Mouse (Mus musculus): ENCODE data around the gene Parl. TPM values are rescaled to one million over a fixed set of nuclear protein-coding genes. Genes with fewer than 3 reads are reported as not detected.

Gene Parl
- polyA plus RNA-seq, 1 experiment = 96.3 TPM

GRCm38 (mm10) chr16:20257926-20258325 lies 44.3 kb downstream of the Parl start:
- Histone ChIP-seq H3K27ac (ENCODE audit: control insufficient read depth, insufficient read depth, low read depth, low read length, poor library complexity) (no peak overlapping the region), H3K4me3 (replicated peaks; ENCODE audit: control insufficient read depth, low read depth, low read length) (no peak overlapping the region), H3K4me1 (ENCODE audit: control insufficient read depth, insufficient read depth, low read length) (no peaks in the 10 kb centered on the region)
- WGBS = 84% methylated on average over 5 of the region's 5 CpGs
- TF ChIP-seq CTCF (IDR thresholded peaks at IDR 0.05; ENCODE audit: control insufficient read depth, insufficient read depth, low read length) = no peak
- no peak for TF ChIP-seq POLR2A (IDR thresholded peaks at IDR 0.05; ENCODE audit: borderline replicate concordance, control insufficient read depth, low read depth, low read length)

DNA sequence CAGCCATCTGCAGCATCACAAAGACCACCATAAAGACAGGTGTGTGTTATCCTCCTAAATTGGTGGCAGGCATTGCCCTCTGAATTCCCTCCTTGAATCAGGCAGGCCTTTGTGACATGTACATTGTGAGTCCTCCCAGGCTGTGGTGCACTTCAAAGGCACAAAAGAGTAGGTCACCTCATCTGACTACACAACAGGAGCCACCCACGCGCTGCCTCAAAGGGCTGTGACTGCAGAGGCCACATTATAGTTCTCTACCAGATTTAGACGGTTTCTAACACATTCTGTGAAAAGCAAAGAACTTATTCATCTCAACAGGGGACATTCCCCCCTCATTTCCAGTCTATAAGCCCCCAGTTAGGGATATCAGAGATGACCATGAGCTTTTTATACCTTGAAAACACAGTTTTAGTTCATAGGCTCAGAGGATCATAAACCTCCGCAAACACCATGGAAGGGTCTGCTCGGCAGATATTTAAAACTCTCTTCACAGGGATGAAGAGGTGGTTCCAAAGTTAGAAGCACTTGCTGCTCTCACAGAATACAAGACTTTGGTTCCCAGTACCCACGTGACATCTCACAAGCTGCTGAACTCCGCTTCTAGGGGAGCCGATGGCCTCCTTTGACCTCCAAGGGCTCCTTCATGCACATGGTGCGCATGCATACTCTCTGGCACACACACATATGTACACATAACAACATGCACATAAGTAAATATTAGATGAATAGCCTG lies 53.6 kb downstream of the Parl start:
- Histone ChIP-seq H3K27ac (ENCODE audit: control insufficient read depth, insufficient read depth, low read depth, low read length, poor library complexity) (no peak overlapping the region), H3K4me1 (ENCODE audit: control insufficient read depth, insufficient read depth, low read length) (no peaks in the 10 kb centered on the region), H3K4me3 (replicated peaks; ENCODE audit: control insufficient read depth, low read depth, low read length) (no peak overlapping the region)
- TF ChIP-seq CTCF (IDR thresholded peaks at IDR 0.05; ENCODE audit: control insufficient read depth, insufficient read depth, low read length) (no peak), POLR2A (IDR thresholded peaks at IDR 0.05; ENCODE audit: borderline replicate concordance, control insufficient read depth, low read depth, low read length) (no peak)
- WGBS = 80% methylated on average over 9 of the region's 9 CpGs

- no peak overlapping the region for H3K27ac ChIP-seq (ENCODE audit: control insufficient read depth, insufficient read depth, low read depth, low read length, poor library complexity)
- TF ChIP-seq POLR2A (IDR thresholded peaks at IDR 0.05; ENCODE audit: borderline replicate concordance, control insufficient read depth, low read depth, low read length) = no peak
- no peak overlapping the region for H3K4me3 ChIP-seq (replicated peaks; ENCODE audit: control insufficient read depth, low read depth, low read length)
- H3K4me1 ChIP-seq (ENCODE audit: control insufficient read depth, insufficient read depth, low read length) = no peaks in the 10 kb centered on the region
Observed at GRCm38 (mm10) chr16:20247103-20247502, 55.1 kb downstream of the Parl start.

DNA sequence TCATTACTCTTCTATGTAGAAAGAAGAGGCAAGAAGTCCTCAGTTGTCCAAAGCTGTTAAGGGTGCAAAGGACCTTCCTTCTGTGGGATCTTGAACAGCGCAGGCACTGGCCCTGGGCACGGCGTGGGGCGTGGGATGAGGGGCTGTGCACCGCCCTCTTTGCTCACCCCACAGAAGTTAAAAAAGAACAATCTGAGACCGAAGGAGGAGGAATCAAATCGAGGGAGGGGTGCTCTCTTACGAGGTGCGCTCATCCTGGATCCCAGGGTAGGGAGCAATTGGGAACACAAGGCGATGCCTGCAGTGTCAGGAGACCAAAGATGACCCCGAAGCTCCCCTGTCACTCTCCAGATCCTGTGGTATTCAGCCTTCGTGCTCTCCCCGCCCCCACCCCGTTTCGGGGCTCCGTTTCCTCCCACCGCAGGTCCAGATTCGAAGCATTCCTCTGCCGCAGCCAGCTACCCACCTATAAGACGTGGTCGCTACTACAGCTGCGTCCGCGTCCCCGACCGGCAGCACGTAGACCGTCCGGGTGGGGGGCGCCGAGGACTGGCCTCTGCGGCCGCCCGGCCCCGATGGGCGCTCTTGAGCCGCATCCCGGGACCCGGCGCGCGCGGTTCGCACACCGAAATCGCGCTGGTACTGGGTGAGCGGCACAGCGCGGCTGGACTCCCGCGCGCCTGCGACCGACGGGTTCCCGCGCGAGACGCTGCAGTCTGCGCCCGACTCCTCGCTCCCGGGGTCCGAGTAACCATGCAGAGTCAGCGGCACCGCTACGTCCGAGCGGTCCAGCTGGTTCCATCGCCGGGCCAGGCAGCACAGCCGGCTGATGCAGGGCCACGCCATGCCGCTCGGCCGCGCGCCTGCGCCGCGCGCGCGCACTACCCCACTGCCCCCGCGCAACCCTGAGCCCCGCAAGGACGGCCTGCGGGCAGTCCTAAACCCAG lies 61.4 kb downstream of the Parl start, which contains the start of gene Map6d1:
Gene Map6d1 (minus strand): TSS at position 891 of the 947 bp plus-strand sequence.
- no peak; the same call in 1 of the 2 replicates for TF ChIP-seq POLR2A (IDR thresholded peaks at IDR 0.05; ENCODE audit: borderline replicate concordance, control insufficient read depth, low read depth, low read length)
- TF ChIP-seq CTCF (IDR thresholded peaks at IDR 0.05; ENCODE audit: control insufficient read depth, insufficient read depth, low read length) = no peak
- Histone ChIP-seq H3K4me3 (replicated peaks; ENCODE audit: control insufficient read depth, low read depth, low read length) (peak within 1 kb of the TSS; percentile 32), H3K4me1 (ENCODE audit: control insufficient read depth, insufficient read depth, low read length) (no peaks in the 10 kb centered on the region; the same call in 1 of the 2 replicates), H3K27ac (ENCODE audit: control insufficient read depth, insufficient read depth, low read depth, low read length, poor library complexity) (no peak within 1 kb of the TSS)
- WGBS = 2% methylated on average over 90 of the region's 90 CpGs

GRCm38 (mm10) chr16:20238646-20239045 lies 63.5 kb downstream of the Parl start:
- H3K4me1 ChIP-seq (ENCODE audit: control insufficient read depth, insufficient read depth, low read length) = no peaks in the 10 kb centered on the region; the same call in 1 of the 2 replicates
- TF ChIP-seq POLR2A (IDR thresholded peaks at IDR 0.05; ENCODE audit: borderline replicate concordance, control insufficient read depth, low read depth, low read length) = no peak
- TF ChIP-seq CTCF (IDR thresholded peaks at IDR 0.05; ENCODE audit: control insufficient read depth, insufficient read depth, low read length) = no peak
- no peak overlapping the region for H3K4me3 ChIP-seq (replicated peaks; ENCODE audit: control insufficient read depth, low read depth, low read length)
- 89% methylated on average over 4 of the region's 4 CpGs for WGBS
- H3K27ac ChIP-seq (ENCODE audit: control insufficient read depth, insufficient read depth, low read depth, low read length, poor library complexity) = no peak overlapping the region

DNA sequence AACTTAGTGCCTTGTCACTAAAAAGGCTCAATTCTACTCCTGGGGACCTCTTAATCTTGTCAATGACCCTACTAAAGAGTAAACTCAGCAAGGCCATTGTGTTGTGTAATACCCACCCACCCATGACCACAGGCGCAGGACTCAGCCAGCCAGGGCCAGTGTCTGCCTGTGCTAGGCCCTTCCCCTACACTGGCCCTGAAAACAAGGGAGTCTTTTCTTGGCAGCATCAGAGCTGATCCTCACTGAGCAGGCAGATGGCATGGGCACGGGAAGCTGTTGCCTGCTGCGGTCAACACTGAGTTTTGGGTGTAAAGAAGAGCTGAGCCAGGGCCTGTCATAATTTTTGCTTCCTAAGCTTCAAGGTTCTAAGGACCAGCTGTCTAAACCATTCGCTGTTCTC lies 64.8 kb downstream of the Parl start:
- no peak overlapping the region for H3K27ac ChIP-seq (ENCODE audit: control insufficient read depth, insufficient read depth, low read depth, low read length, poor library complexity)
- H3K4me3 ChIP-seq (replicated peaks; ENCODE audit: control insufficient read depth, low read depth, low read length) = no peak overlapping the region
- 68% methylated on average over 4 of the region's 4 CpGs for WGBS
- H3K4me1 ChIP-seq (ENCODE audit: control insufficient read depth, insufficient read depth, low read length) = no peaks in the 10 kb centered on the region; the same call in 1 of the 2 replicates
- TF ChIP-seq CTCF (IDR thresholded peaks at IDR 0.05; ENCODE audit: control insufficient read depth, insufficient read depth, low read length) (no peak), POLR2A (IDR thresholded peaks at IDR 0.05; ENCODE audit: borderline replicate concordance, control insufficient read depth, low read depth, low read length) (no peak)

GRCm38 (mm10) chr16:20234406-20234805 lies 67.8 kb downstream of the Parl start:
- no peak overlapping the region for H3K4me3 ChIP-seq (replicated peaks; ENCODE audit: control insufficient read depth, low read depth, low read length)
- H3K4me1 ChIP-seq (ENCODE audit: control insufficient read depth, insufficient read depth, low read length) = no peaks in the 10 kb centered on the region
- WGBS = 67% methylated on average over 4 of the region's 4 CpGs
- H3K27ac ChIP-seq (ENCODE audit: control insufficient read depth, insufficient read depth, low read depth, low read length, poor library complexity) = no peak overlapping the region
- TF ChIP-seq POLR2A (IDR thresholded peaks at IDR 0.05; ENCODE audit: borderline replicate concordance, control insufficient read depth, low read depth, low read length) (no peak), CTCF (IDR thresholded peaks at IDR 0.05; ENCODE audit: control insufficient read depth, insufficient read depth, low read length) (no peak)

Other genes with a start within 250 kb of the Parl start
- 8.0 and 14.1 TPM in 2 replicates for gene Klhl24, start 204.8 kb downstream of the Parl start, polyA plus RNA-seq (2011; ENCODE audit: insufficient read depth, insufficient read length, low replicate concordance, missing spikeins)
- 8.0 and 17.7 TPM in 2 replicates for gene Yeats2, start 161.3 kb downstream of the Parl start, polyA plus RNA-seq (2011; ENCODE audit: insufficient read depth, insufficient read length, low replicate concordance, missing spikeins)
- gene Map6d1, start 61.0 kb downstream of the Parl start, polyA plus RNA-seq (2011; ENCODE audit: insufficient read depth, insufficient read length, low replicate concordance, missing spikeins) = not detected in 2 replicates
- 1.5 TPM in 1 of 2 replicates, not detected in the other for gene Cyp2ab1, start 23.0 kb upstream of the Parl start, polyA plus RNA-seq (2011; ENCODE audit: insufficient read depth, insufficient read length, low replicate concordance, missing spikeins)
- gene Abcc5, start 124.0 kb upstream of the Parl start, polyA plus RNA-seq (2011; ENCODE audit: insufficient read depth, insufficient read length, low replicate concordance, missing spikeins) = 32.1 and 71.4 TPM in 2 replicates
- gene Eif2b5, start 196.4 kb upstream of the Parl start, polyA plus RNA-seq (2011; ENCODE audit: insufficient read depth, insufficient read length, low replicate concordance, missing spikeins) = 38.0 and 64.7 TPM in 2 replicates
- gene Dvl3, start 214.6 kb upstream of the Parl start, polyA plus RNA-seq (2011; ENCODE audit: insufficient read depth, insufficient read length, low replicate concordance, missing spikeins) = 12.1 and 19.5 TPM in 2 replicates
- 117 and 135 TPM in 2 replicates for gene Ap2m1, start 233.1 kb upstream of the Parl start, polyA plus RNA-seq (2011; ENCODE audit: insufficient read depth, insufficient read length, low replicate concordance, missing spikeins)
- 30.4 and 53.5 TPM in 2 replicates for gene Abcf3, start 246.2 kb upstream of the Parl start, polyA plus RNA-seq (2011; ENCODE audit: insufficient read depth, insufficient read length, low replicate concordance, missing spikeins)